ENCODE assay signal across 7 mouse cellular contexts in the genomic region with DNA sequence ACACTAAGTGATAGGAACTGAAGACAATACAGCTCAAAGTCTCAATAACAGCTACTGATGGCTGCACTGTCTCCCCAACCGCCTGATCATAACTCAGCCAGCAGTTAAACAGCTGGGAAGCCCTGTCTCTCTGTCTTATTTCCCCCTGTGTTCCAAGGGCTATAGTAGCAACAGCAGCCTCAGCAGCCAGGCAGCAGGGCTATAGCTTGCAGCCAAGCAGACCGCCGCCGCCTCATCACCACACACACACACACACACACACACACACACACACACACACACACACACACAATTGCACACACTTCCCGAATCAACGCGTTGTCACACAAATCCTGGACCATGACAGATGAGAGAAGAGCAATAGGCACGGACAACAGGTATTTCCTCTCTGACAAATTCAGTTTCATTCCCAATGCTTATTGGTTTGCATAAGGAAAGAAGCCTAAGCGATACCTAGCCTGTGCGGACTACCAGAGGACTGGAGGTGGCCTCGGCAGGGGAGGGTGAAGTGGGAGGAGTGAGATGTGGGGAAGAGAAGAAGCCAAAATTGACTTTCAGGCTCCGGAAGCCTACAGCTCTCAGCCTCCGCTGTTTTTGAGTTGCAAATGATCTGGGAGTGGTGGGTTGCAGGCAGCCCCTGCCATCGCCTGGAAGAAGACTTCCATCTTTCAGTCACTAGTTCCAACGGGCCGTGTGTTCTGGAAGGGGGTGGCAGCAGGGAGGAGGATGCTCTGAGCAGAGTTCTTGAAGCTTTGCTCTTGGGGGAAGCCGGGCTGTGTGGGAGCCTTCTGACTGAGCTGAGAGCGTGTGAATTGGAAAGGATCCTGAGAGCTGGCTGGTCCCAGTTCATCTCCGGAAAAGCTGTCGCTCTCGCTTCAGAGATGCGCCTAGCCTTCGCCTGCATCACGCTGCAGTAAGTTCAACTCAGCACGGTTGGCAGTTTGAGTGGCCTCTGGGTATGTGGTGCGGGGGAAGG.
DNase-seq lines count a peak whose midpoint lies in the region; ATAC-seq and TF ChIP-seq lines count a peak whose summit lies in the region.

No protein-coding gene starts in this region.

- H3K9ac ChIP-seq in intestine, postnatal 0 days (ENCODE audit: low read depth, low read length): no peak overlapping the region
- no peak overlapping the region for H3K9ac ChIP-seq in liver, embryonic 11.5 days (ENCODE audit: low read depth, low read length)

- no peak for TF ChIP-seq CTCF in cortical plate, adult 2 months (IDR thresholded peaks at IDR 0.05; ENCODE audit: extremely low read depth, insufficient read depth, low read length)
- no peak for TF ChIP-seq CTCF in intestine, postnatal 0 days (IDR thresholded peaks at IDR 0.05; ENCODE audit: low read depth)
- no peak for TF ChIP-seq CTCF in olfactory bulb, adult 2 months (IDR thresholded peaks at IDR 0.05; ENCODE audit: insufficient read depth, low read depth, low read length)

- ATAC-seq in intestine, postnatal 0 days: no peak
- no peak for ATAC-seq in liver, embryonic 11.5 days (replicated peaks; ENCODE audit: low FRiP score)

- H3K4me1 ChIP-seq in cortical plate, adult 2 months (ENCODE audit: control insufficient read depth, insufficient read depth, low read length): no peaks in the 10 kb centered on the region; the same call in 1 of the 2 replicates
- H3K4me1 ChIP-seq in intestine, postnatal 0 days (replicated peaks; ENCODE audit: control insufficient read depth, insufficient read depth, low read length): no peaks in the 10 kb centered on the region
- 0 out of 2 replicates have a peak, but pooled peaks cover 2% of the 10 kb centered on the region for H3K4me1 ChIP-seq in liver, embryonic 11.5 days (replicated peaks; ENCODE audit: control insufficient read depth, insufficient read depth, low read length)
- no peaks in the 10 kb centered on the region for H3K4me1 ChIP-seq in olfactory bulb, adult 2 months (ENCODE audit: control insufficient read depth, insufficient read depth, low read length)

- peak overlapping the region; percentile 62 for H3K4me2 ChIP-seq in intestine, postnatal 0 days (replicated peaks; ENCODE audit: low read depth)
- H3K4me2 ChIP-seq in liver, embryonic 11.5 days: peak overlapping the region; percentile 64

- no peaks in the 10 kb centered on the region for H3K36me3 ChIP-seq in intestine, postnatal 0 days (ENCODE audit: control insufficient read depth, insufficient read depth)
- no peaks in the 10 kb centered on the region for H3K36me3 ChIP-seq in liver, embryonic 11.5 days (ENCODE audit: control insufficient read depth, insufficient read depth, low read length)

- no peaks in the 10 kb centered on the region for H3K9me3 ChIP-seq in intestine, postnatal 0 days (ENCODE audit: control insufficient read depth)
- no peaks in the 10 kb centered on the region for H3K9me3 ChIP-seq in liver, embryonic 11.5 days (ENCODE audit: control insufficient read depth, low read length)

- no peaks in the 10 kb centered on the region for H3K27me3 ChIP-seq in intestine, postnatal 0 days (replicated peaks; ENCODE audit: control insufficient read depth, insufficient read depth, low read length)
- peaks cover 12% of the 10 kb centered on the region for H3K27me3 ChIP-seq in liver, embryonic 11.5 days (replicated peaks; ENCODE audit: control insufficient read depth, insufficient read depth, low read length)

- WGBS in intestine, postnatal 0 days: 2% methylated on average over 26 of the region's 26 CpGs
- WGBS in liver, embryonic 11.5 days: 3% methylated on average over 26 of the region's 26 CpGs
- WGBS in olfactory bulb, adult 2 months: 3% methylated on average over 26 of the region's 26 CpGs

- intact Hi-C loops in gastrocnemius, postnatal 14 days (cut with DNase I; ENCODE audit: low total_unique reads): no loop called here

- H3K27ac ChIP-seq in cortical plate, adult 2 months (ENCODE audit: insufficient read depth, low read length): peak overlapping the region; percentile 77
- no peak overlapping the region for H3K27ac ChIP-seq in intestine, postnatal 0 days (ENCODE audit: low read depth, low read length)
- H3K27ac ChIP-seq in liver, embryonic 11.5 days (ENCODE audit: low read depth, low read length): no peak overlapping the region
- H3K27ac ChIP-seq in olfactory bulb, adult 2 months (ENCODE audit: insufficient read depth, low read depth, low read length): peak overlapping the region; percentile 81

- peak; percentile 21; the same call in 1 of the 2 replicates for TF ChIP-seq POLR2A in cortical plate, adult 2 months (IDR thresholded peaks at IDR 0.05; ENCODE audit: extremely low read depth, insufficient read depth, low read length)
- no peak for TF ChIP-seq POLR2A in olfactory bulb, adult 2 months (IDR thresholded peaks at IDR 0.05; ENCODE audit: insufficient read depth, low read depth, low read length)

- H3K4me3 ChIP-seq in cortical plate, adult 2 months (ENCODE audit: insufficient read depth, low read length): peak overlapping the region; percentile 59
- peak overlapping the region; percentile 41 for H3K4me3 ChIP-seq in intestine, postnatal 0 days (ENCODE audit: low read depth, low read length)
- peak overlapping the region; percentile 32 for H3K4me3 ChIP-seq in liver, embryonic 11.5 days (ENCODE audit: low read depth, low read length)
- peak overlapping the region; percentile 59 for H3K4me3 ChIP-seq in olfactory bulb, adult 2 months (ENCODE audit: insufficient read depth, low read depth, low read length)

- DNase-seq in brain, adult 2 months (ENCODE audit: low read depth, low spot score): peak; percentile 92
- peak; percentile 8 for DNase-seq in gastrocnemius, postnatal 14 days
- peak; percentile 34 for DNase-seq in liver, embryonic 11.5 days (ENCODE audit: low spot score)
- no peak for DNase-seq in urinary bladder, postnatal 10 days (ENCODE audit: low spot score)

Comparison
In these comparisons a context has a peak if more than half of its experiments do, and no peak if none do; other contexts are left out.
1. H3K27ac ChIP-seq: peak in cortical plate, adult 2 months (single experiment) and olfactory bulb, adult 2 months (single experiment); none in intestine, postnatal 0 days (single experiment) and liver, embryonic 11.5 days (single experiment).
2. Peak in every context shown above with its lines, with median percentiles within 50 percentile points of each other: H3K4me3 ChIP-seq.